Mouse (Mus musculus): ENCODE data around the gene Wfikkn1. TPM values are rescaled to one million over a fixed set of nuclear protein-coding genes. Genes with fewer than 3 reads are reported as not detected.

Wfikkn1 gene
- polyA plus RNA-seq, 1 experiment from 2014 or later: 0.46 TPM

DNA sequence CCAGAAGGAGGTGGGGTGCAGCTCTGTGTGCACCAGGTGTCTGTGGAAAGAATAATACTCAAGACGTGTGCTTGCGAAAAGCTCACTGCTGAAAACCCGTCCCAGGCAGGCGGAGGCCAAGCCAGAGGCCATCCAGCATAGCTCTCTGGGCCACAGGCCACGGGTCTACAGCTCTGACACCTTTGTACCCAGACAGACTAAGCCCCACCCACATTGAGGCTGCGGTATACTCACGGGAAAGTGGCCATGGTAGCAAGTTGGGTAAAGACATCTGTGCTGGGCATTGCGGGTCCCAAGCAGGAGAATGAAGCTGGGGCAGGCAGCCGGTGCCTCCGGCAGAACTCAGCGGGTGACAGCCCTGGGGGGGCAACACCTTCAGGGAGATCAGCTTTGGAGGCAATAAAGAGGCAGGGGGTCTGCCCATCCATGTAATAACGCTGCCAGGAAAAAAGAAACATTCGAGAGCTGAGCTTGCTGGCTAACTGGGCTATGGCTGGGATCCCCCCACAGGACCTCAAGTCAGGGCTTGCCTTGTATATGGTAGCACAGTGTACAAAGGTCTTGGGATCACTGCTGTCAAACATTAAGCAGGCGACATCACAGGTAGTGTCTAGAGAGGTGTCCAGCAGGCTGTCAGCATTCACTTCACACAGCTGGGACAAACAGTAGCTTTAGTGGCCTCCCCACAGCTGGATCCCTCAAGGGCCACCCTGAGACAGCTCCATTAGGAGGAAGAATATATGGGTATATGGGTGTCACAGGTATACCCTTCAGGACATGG lies 41.0 kb downstream of the Wfikkn1 start:
- no peak for DNase-seq (ENCODE audit: low spot score)

DNA sequence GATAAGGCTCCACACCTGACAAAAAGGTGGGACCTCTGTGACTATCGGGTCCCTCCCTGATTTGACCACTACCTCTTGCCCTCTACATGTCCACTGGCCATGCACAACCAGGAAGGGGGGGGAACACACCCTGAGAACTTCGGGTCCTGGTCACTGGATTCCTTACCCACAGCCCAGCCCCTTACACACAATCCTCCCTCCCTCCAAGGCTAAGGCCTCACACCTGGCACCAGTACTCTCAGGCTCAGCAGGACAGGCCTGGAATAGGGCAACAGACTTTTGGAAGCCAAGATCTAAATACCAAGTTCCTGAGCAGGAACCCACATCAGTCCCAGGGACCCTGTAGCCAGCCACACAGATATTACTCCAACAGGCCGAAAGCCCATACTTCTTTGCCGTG lies 41.8 kb downstream of the Wfikkn1 start:
- no peak for DNase-seq (ENCODE audit: low spot score)

DNA sequence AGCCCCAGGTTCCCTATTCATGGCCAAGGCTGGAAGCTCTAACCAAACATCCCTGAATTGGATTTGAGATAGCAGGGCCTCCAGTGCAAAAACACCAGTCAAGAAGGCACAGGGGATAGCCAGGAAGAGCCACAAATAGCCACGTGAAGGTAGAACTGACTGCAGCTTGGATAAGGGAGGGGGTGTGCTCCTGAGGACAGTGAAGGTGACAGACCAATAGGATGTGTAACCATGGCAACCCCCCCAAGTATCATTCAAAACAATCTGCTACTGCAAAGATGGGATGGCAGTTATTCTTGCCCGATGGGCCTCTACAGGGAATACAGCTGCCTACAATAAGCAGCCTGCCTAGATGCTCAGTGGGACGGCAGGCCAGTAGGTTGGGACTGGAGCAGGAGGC lies 43.1 kb downstream of the Wfikkn1 start:
- no peak for DNase-seq (ENCODE audit: low spot score)

DNA sequence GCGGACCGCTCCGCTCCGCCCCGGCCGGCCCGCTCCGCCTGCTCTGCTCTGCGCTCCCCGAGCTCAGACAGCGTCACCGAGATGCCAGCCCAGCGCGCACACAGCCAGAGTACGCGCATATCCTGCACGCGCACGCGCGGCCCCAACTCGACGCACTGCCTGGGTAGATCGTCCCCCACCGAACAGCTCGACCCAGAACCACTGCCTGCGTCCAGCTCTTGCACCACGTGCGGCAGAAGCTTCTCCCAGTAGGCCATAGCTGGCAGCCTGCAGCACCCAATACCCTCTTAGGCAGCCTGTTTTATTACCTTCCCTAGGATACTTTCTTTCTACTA lies 43.6 kb downstream of the Wfikkn1 start, which contains the start of gene Rhbdl1:
Rhbdl1 (minus strand) TSS at position 220 of the 335 bp plus-strand sequence.
- peak; percentile 59 for DNase-seq (ENCODE audit: low spot score)

DNA sequence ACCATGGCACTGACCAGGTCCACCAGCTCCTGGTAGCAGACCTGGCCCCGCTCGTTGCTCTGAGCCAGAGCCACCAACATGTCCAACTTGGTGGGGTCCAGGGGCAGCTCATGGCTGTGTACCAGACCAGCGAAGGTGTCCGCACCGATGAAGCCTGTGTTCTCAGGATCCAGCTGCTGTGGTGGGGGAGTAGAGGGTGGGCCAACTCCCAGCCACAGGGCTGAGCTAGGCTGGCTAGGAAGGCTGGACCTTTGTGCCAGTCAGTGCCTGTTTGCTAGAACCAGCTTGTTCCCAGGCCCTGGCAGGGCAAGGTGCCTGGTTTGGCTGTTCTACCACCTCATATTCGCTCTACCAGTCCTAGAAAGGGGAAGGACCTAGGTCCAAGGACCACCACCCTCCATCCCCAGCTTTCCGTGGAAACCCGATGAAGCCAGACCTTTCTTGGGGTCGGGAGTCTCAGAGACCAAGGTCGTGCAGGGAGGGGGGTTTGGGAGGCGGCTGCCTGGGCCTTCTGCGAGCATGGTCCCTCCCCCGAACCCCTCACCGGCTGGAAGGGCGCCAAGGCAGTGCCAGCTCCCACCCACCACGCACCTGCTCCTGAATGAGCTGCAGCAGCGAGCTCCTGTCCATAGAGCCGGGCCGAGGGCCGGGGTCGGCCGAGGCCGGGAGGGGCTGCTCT lies 44.1 kb downstream of the Wfikkn1 start:
- DNase-seq (ENCODE audit: low spot score): no peak

DNA sequence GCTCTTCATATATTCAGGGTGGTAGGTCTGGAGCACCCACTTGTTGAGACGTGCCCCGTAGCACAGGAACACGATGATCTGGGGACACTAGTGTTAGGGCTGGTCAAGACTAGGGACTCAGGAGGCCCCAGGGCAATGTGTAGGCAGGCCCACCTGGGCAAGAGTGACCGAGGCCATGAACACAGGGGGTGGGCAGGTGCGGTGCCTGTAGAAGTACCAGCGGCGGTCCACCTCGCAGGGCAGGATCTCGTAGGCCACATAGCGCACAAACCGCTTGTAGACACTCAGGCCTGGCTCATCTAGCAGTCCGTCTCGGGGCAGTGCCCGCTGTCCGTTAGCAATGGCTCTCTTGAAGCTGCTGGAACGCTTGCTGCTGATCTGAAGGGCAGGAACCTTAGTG lies 44.8 kb downstream of the Wfikkn1 start:
- no peak for DNase-seq (ENCODE audit: low spot score)

DNA sequence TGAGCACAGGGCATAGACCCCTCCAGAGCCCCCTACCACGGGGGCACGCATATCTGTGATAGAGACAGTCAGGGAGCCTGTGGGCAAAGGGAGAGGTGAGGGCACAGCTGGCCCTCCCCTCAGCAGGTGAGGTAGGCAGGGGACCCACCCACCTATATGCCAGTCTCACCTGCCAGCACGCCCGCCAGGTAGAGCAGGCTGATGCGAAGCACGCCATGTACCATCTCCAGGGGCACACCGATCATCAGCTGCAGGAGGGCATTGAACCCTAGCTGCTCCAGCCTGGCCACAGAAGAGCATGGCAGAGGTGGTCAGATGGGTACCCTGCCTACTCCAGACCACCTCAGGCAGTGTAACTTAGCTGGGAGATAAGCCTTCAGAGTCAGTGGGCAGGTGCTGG lies 45.4 kb downstream of the Wfikkn1 start:
- no peak for DNase-seq (ENCODE audit: low spot score)

DNA sequence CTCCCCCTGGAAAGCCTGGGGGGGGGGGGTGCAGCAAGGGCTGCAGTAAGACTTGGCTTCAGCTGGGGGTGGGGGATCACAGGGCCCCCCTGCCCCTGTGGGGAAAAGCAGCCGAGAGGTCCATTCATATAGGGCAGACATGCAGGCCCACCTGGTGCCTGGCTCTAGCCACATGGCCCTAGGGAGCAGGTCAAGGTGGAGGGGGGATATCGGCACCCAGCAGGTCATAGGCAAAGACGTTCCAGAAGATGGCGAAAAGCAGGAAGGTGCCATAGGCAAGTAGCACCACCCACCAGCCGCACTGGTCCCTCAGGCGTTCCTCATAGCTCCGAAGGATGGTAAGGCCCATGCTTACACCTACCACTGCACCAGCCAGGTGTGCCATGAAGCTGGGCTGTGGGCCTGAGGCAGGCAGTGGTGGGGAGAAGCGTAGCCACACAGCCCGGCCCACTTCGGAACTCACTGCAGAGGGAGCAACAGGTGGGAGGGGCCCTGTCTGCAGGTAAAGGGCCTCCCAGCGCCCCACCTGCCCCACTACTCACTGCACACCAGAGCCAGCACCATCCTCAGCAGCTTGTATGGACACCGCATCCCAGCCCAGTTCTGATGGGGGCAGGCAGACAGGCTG lies 45.9 kb downstream of the Wfikkn1 start:
- DNase-seq (ENCODE audit: low spot score): no peak

DNA sequence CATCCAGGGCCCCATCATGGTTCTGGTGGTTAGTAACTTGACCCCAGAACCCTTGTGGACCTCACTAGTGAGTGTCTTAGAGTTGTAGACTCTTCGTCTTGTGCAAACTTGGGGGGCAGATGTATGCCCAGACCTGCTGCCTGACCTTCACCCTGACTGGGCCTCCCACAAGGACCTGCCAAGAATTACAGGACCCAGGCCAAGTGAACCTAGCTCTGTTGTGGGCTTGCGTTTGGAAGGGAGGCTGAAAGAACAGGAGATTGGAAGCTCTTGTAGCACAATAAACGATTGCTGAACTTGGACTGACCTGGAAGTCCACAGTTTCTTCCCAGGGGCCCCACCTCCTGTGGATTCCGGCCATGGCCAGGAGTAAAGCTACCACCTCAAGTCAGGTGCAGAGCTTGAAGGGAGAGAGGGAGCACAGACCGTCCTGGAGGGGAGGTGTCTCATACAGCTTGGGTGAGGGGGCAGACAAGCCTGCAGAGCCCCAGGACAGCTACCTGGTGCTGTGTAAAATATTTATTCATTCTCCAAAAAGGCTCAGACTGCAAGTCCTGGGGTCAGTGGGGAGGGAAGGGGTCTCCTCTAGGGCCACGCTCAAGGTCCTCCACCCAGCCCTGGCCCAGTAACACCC lies 46.6 kb downstream of the Wfikkn1 start:
- DNase-seq (ENCODE audit: low spot score): no peak

DNA sequence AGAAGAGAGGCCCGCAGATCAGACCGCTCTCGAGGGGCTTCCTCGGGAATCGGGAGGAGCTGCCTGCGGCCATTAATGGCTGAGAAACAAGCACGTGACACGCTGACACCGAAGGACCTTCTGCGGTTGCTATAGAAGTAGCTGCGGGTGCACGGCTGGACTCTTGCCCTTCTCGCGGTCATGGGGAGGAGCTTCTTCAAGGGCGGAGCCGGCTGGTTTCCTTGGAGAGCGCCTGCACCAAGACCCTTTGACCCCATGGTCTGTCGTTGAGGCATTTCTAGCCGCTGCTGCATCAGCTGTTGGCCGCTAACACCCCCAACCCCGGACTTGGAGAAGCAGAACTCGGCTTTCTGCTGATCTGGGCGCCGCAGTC lies 47.4 kb downstream of the Wfikkn1 start, which contains the start of gene Stub1:
Stub1 (minus strand) TSS at position 114 of the 373 bp plus-strand sequence.
- no peak for DNase-seq (ENCODE audit: low spot score)

DNA sequence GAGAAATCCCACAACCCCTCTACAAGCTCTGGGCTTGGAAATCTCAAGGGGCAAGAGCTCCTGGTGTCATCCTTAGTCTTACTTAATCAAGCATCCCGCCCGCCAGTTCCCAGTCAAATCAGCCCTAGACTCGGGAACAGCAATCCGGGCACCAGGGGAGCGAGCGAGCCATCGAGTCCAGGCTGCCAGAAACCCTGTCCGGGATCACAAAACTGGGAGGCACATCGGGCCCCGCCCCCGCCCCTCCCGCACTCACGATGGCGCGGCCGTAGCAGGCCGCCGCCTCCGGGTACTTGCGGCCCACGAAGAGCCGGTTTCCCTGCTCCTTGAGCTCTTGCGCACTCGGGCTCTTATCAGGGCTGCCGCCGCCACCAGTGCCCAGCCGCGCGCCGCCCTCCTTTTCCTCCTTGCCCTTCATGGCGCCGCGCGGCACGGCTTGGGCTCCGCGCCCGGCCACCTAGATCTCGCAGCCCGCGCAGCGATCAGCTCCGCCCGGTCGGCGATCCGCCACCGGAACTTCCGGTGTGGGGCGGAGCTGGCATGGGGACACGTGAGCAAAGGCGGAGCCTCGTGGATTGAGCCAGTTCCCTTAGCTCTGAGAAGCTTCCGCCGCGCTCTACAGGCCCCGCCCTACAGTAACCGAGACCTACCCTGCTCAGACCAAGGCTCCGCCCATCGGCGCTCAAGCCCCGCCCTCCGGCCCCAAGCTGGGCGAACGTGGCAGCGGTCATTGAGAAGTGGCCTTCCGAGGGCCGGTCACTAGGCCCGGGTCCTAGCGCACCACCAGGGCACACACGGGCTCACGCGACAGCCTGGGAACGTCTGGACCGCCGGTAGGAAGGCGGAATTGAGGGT lies 48.0 kb downstream of the Wfikkn1 start:
- DNase-seq (ENCODE audit: low spot score): peak; percentile 98

DNA sequence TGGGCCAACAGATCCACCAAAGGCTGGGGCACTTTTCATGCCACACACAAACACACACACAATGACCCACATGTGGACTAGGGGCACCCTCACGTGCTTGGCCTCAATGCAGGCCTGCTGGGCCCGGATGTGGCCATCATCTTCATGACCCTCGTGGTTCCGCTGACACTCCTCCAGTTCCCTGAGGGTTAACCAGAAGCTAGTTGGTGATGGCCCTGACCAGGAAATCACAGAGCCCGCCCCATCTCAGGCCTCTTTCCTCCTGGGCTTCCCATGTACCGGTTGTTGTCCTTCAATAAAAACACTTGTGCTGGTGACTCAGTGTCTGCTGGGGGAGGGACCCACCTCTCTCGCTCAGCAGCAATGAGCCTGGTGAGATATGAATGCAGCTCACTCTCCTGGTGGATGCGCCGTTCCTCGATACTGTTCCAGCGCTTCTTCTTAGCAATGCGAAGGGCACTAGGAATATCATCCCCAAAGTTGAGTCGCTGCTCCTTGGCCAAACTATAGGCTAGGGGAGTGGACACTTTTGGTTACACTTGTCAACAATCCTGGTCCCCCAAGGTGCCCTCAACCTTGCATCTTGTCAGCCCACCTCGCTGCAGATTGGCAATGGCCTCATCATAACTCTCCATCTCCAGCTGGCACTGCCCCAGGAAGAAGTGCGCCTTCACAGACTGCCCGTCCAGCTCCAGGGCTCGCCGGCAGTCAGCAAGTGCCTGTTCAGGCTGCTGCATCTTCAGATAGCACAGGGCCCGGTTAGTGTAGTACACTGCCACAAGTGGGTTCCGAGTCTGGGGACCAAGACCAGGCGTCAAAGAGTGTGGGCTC lies 49.0 kb downstream of the Wfikkn1 start:
- DNase-seq (ENCODE audit: low spot score): no peak

DNA sequence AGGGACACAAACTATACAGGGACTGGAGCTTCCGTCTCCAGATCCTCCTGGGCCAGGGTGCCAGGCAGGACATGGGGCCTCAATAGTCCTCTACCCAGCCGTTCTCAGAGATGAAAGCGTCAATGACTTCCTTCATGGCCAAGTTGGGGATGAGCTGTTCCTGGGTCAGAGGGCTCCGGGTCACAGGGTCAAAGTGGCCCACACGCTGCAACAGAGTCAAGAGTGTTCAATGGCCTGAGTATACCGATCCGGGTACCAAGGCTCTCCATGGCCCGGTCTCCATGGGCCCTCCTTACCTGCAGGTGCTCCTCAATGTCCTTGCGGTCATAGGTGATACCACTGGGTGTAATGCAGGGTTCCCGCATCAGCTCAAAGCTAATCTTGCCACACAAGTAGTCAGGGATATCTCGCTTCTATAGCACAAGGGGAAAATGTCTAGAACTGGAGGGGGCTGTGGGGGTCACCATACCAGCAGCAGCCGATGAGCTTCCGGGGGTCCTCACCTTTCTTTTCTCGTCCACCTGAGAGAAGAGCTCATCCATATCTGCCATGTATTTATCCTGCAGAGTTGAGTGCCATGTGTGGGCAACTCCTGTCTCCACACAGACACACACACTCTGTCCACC lies 49.7 kb downstream of the Wfikkn1 start:
- DNase-seq (ENCODE audit: low spot score): no peak

DNA sequence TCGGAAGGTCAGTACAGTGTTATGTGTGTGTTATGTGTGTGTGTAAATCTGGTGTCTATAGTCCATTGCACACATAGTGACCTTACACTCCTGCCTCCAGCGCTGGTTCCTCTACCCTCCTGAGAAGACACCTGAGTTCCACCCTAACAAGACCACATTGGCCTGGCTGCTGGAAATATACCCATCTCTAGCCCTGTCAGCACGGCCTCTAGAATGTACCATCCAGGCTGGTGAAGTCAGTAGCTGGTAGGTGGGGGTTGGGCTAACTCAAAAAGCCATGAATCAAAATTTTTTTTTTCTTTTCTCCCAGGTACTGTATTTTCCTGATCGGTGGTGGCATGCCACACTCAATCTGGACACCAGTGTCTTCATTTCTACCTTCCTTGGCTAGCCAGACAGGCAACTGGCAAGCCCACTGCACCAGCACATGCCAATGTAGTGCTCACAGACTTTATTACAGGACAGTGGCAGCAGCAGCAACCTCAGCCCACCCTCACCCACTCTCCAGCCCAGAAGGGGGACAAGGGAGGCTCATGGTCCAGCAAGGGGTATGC lies 50.4 kb downstream of the Wfikkn1 start:
- no peak for DNase-seq (ENCODE audit: low spot score)

DNA sequence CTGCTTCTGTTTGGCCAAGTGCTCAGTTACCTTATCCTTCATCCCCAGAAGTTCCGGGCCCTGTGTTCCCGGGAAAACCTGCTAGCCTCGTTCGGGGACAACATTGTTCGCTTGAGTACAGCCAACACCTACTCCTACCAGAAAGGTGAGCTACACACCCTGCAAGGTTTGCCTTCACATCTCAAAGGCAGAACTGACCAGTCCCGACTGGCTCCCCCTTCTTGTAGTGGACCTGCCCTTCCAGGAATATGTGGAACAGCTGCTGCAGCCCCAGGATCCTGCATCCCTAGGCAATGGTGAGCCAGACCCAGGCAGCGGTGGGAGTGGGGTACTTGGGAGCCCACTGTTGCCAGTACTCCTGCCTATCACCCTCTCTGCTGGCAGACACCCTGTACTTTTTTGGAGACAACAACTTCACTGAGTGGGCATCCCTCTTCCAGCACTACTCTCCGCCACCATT lies 51.1 kb downstream of the Wfikkn1 start:
- DNase-seq (ENCODE audit: low spot score): no peak

DNA sequence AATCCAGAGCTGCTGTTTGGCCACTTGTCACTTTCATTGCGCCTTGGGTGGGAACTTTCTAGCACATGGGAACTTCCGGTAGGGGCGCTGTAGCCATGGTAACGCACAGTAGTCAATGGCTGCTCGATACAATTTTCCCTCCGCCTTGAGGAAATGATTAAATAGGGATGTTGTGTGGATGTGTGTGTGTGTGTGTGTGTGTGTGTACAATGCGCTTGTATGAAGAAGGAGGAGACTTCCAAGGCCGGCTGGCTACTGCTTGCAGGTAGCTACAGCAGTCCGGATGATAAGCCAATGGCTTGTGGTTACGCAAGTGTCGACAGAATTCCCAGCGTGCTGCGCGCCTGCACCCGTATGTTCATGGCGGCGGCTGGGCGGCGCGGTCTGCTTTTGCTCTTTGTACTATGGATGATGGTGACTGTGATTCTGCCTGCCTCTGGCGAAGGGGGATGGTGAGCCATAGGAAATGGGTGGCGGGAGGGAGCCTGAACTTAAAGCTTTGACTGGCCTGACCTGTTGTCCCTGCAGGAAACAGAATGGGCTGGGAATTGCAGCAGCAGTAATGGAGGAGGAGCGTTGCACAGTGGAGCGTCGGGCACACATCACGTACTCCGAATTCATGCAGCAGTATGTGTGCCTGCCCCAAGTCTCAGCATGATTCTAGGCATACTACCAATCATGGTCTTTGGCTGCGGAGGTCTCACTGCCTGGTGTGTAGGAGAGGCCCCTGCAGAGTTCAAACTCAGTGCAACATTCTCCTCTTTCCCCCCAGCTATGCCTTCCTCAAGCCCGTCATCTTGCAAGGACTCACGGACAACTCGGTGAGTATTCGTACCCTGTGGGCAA lies 51.7 kb downstream of the Wfikkn1 start, which contains the start of gene Jmjd8:
Jmjd8 (plus strand) TSS at position 156 of the 846 bp plus-strand sequence.
- DNase-seq (ENCODE audit: low spot score): peak; percentile 81

DNA sequence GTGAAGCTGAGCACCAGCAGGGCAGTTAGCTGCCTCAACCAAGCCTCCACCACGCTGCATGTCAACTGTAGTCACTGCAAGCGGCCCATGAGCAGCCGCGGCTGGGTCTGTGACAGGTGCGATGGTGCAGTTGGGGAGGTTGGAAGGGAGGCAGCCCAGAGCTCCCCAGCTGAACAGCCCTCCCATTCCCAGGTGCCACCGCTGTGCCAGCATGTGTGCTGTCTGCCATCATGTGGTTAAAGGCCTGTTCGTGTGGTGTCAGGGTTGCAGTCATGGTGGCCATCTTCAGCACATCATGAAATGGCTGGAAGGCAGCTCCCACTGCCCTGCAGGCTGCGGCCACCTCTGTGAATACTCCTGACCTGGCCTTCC lies 52.4 kb downstream of the Wfikkn1 start:
- peak; percentile 22 for DNase-seq (ENCODE audit: low spot score)
